Mouse (Mus musculus) retina, embryonic 14.5 days (tissue): ENCODE measurements around the gene Mybpc3.

Source experiments
- DNase-seq: peaks from one replicate; pipeline ENCODE4 v3.0.0-alpha.2; 2015; ENCODE audit warnings: low spot score

The Mybpc3 gene

GRCm38 (mm10) chr2:91167629-91168028 is 49.7 kb downstream of the Mybpc3 start:
- no peak for DNase-seq

GRCm38 (mm10) chr2:91169587-91170322 is 51.8 kb downstream of the Mybpc3 start:
- no peak for DNase-seq

- no peak for DNase-seq
Observed at GRCm38 (mm10) chr2:91175490-91175889, 57.5 kb downstream of the Mybpc3 start.

- DNase-seq = no peak
Observed at GRCm38 (mm10) chr2:91176234-91176633, 58.3 kb downstream of the Mybpc3 start.

GRCm38 (mm10) chr2:91179825-91180224 is 61.9 kb downstream of the Mybpc3 start:
- peak; percentile 59 for DNase-seq

- DNase-seq = peak; percentile 53
Observed at GRCm38 (mm10) chr2:91180706-91181105, 62.8 kb downstream of the Mybpc3 start.

- DNase-seq = no peak
Observed at GRCm38 (mm10) chr2:91182016-91182404, 64.1 kb downstream of the Mybpc3 start.

GRCm38 (mm10) chr2:91182405-91183147 is 64.6 kb downstream of the Mybpc3 start:
- peak; percentile 86 for DNase-seq

- DNase-seq = peak; percentile 98
Observed at GRCm38 (mm10) chr2:91183148-91183513, 65.2 kb downstream of the Mybpc3 start.

- DNase-seq = no peak
Observed at GRCm38 (mm10) chr2:91183711-91184405, 65.9 kb downstream of the Mybpc3 start, which contains the start of gene Madd. TSS of gene Madd (minus strand) at chr2:91183837.
